Mouse (Mus musculus): ENCODE data around the gene B3gnt5. TPM values are rescaled to one million over a fixed set of nuclear protein-coding genes. Genes with fewer than 3 reads are reported as not detected.

The B3gnt5 gene
- polyA plus RNA-seq (2021; fragmentation: Nextera tagmentation), result 0.57 and 0.89 TPM in 2 replicates
- long read RNA-seq, experiment 1, full-length matches to known transcripts, result 1 of 3 reads
- long read RNA-seq, experiment 1, partial matches to known transcripts, result 0 of 3 reads
- long read RNA-seq, experiment 1, other reads (novel, unspliced or antisense), result 2 of 3 reads
- long read RNA-seq, experiment 2, result 0 reads

GRCm38 (mm10) chr16:19760074-19760473 is at the start of gene B3gnt5:
Gene B3gnt5 (plus strand): TSS chr16:19760208.

Other genes with a start within 250 kb of the B3gnt5 start
- not detected in 2 replicates for gene Olfr167, start 237.9 kb upstream of the B3gnt5 start, polyA plus RNA-seq (2021; fragmentation: Nextera tagmentation)
- not detected in 2 replicates for gene Olfr168, start 224.7 kb upstream of the B3gnt5 start, polyA plus RNA-seq (2021; fragmentation: Nextera tagmentation)
- not detected in 2 replicates for gene Olfr169, start 188.4 kb upstream of the B3gnt5 start, polyA plus RNA-seq (2021; fragmentation: Nextera tagmentation)
- gene Olfr170, start 148.3 kb upstream of the B3gnt5 start, polyA plus RNA-seq (2021; fragmentation: Nextera tagmentation), result not detected in 2 replicates
- not detected in 2 replicates for gene Olfr171, start 130.3 kb upstream of the B3gnt5 start, polyA plus RNA-seq (2021; fragmentation: Nextera tagmentation)
- not detected in 2 replicates for gene Lamp3, start 53.8 kb upstream of the B3gnt5 start, polyA plus RNA-seq (2021; fragmentation: Nextera tagmentation)
- gene Klhl6, start 222.8 kb downstream of the B3gnt5 start, polyA plus RNA-seq (2021; fragmentation: Nextera tagmentation), result 1.9 and 2.7 TPM in 2 replicates

Measured in layer of hippocampus, adult 6 months (tissue).